Mouse (Mus musculus) CH12.LX (cell line): ENCODE results near the gene AW551984. TPM values are rescaled to one million over a fixed set of nuclear protein-coding genes. Genes with fewer than 3 reads are reported as not detected.

Experiments used
- DNase-seq: peaks from one replicate; pipeline ENCODE4 v3.0.0-alpha.2; 2013; ENCODE audit errors: extremely low read depth
- H3K27ac ChIP-seq: 2 replicates; pipeline ENCODE4 v1.5.1; 2012; ENCODE audit warnings: low read depth, mild to moderate bottlenecking, control low read depth, moderate library complexity; ENCODE audit not compliant: insufficient read depth
- H3K27me3 ChIP-seq: replicated peaks from 2 replicates; pipeline ENCODE3; 2012; ENCODE audit warnings: inconsistent platforms
- H3K36me3 ChIP-seq, 2 experiments: replicated peaks in 1 of 2; 2 replicates each; pipeline versions ENCODE3 to v1.6.1; 2012; ENCODE audit warnings: inconsistent platforms in 1 of 2, low read length in 1 of 2, mild to moderate bottlenecking in 1 of 2, mixed read lengths in 1 of 2, moderate library complexity in 1 of 2; ENCODE audit not compliant: control insufficient read depth in 1 of 2, insufficient read depth in 1 of 2
- H3K4me1 ChIP-seq, 2 experiments: 2 replicates each; pipeline ENCODE4 v1.6.1; 2012; ENCODE audit warnings: inconsistent platforms in 1 of 2, moderate library complexity in 1 of 2; ENCODE audit not compliant: insufficient read depth in 2 of 2, control insufficient read depth in 1 of 2
- H3K4me2 ChIP-seq: 2 replicates; pipeline ENCODE4 v1.6.1; 2012; ENCODE audit warnings: low read depth, mild to moderate bottlenecking, control low read depth; ENCODE audit not compliant: poor library complexity, insufficient read depth, severe bottlenecking
- H3K4me3 ChIP-seq, 3 experiments: fragments of 150-350 bp in 1 of 3; sonication (generic) in 1 of 3; replicated peaks in 1 of 3; 2 replicates each; pipeline versions ENCODE3 to v1.5.1; 2011 to 2012; ENCODE audit warnings: low read depth in 2 of 3, low read length in 2 of 3, mild to moderate bottlenecking in 2 of 3, moderate library complexity in 2 of 3, control low read depth in 1 of 3, improper control_type of control experiment in 1 of 3, inconsistent platforms in 1 of 3, mixed read lengths in 1 of 3; ENCODE audit not compliant: poor library complexity in 1 of 3
- H3K79me2 ChIP-seq: replicated peaks from 2 replicates; pipeline ENCODE4 v1.6.1; 2012; ENCODE audit warnings: mild to moderate bottlenecking, moderate library complexity; ENCODE audit not compliant: control insufficient read depth, poor library complexity, insufficient read depth, severe bottlenecking; ENCODE audit errors: extremely low read depth
- H3K9ac ChIP-seq: 2 replicates; pipeline ENCODE4 v1.6.1; 2012; ENCODE audit warnings: low read depth, mild to moderate bottlenecking, control low read depth, moderate library complexity; ENCODE audit not compliant: insufficient read depth
- H3K9me3 ChIP-seq: replicated peaks from 2 replicates; pipeline ENCODE3; 2012; ENCODE audit warnings: low read length, inconsistent platforms, mixed read lengths
- BHLHE40 ChIP-seq: IDR thresholded peaks from 2 replicates; pipeline ENCODE4 v1.6.1; 2011; ENCODE audit warnings: mild to moderate bottlenecking, low read depth, low read length, improper control_type of control experiment
- E2F4 ChIP-seq: IDR thresholded peaks from 2 replicates; pipeline ENCODE4 v1.6.1; 2011; ENCODE audit warnings: low read depth, low read length, improper control_type of control experiment; ENCODE audit not compliant: insufficient replicate concordance
- ELF1 ChIP-seq: IDR thresholded peaks from 2 replicates; pipeline ENCODE4 v1.6.1; 2014; ENCODE audit warnings: low read depth, mild to moderate bottlenecking, inconsistent platforms, low read length, improper control_type of control experiment
- EP300 ChIP-seq: IDR thresholded peaks from 2 replicates; pipeline ENCODE4 v1.6.1; 2011; ENCODE audit warnings: low read length, improper control_type of control experiment
- ETS1 ChIP-seq: conservative IDR thresholded peaks from 2 replicates; pipeline ENCODE4 v1.6.1; 2012; ENCODE audit warnings: low read depth, mild to moderate bottlenecking, inconsistent platforms, low read length, improper control_type of control experiment, moderate library complexity
- GABPA ChIP-seq: IDR thresholded peaks from 2 replicates; pipeline ENCODE4 v1.6.1; 2012; ENCODE audit warnings: low read depth, low read length, improper control_type of control experiment, inconsistent platforms; ENCODE audit not compliant: insufficient replicate concordance
- MAX ChIP-seq: IDR thresholded peaks from 2 replicates; pipeline ENCODE4 v1.6.1; 2011; ENCODE audit warnings: low read length, improper control_type of control experiment
- MAZ ChIP-seq: IDR thresholded peaks from 2 replicates; pipeline ENCODE4 v1.6.1; 2012; ENCODE audit warnings: low read depth, mild to moderate bottlenecking, inconsistent platforms, low read length, improper control_type of control experiment, moderate library complexity
- MXI1 ChIP-seq: IDR thresholded peaks from 2 replicates; pipeline ENCODE4 v1.6.1; 2011; ENCODE audit warnings: mild to moderate bottlenecking, low read depth, low read length, improper control_type of control experiment
- MYC ChIP-seq: IDR thresholded peaks from 2 replicates; pipeline ENCODE4 v1.6.1; 2011; ENCODE audit warnings: low read depth, mild to moderate bottlenecking, improper control_type of control experiment, low read length
- NELFE ChIP-seq: IDR thresholded peaks from 2 replicates; pipeline ENCODE4 v1.6.1; 2011; ENCODE audit warnings: low read depth, low read length, improper control_type of control experiment
- POLR2AphosphoS2 ChIP-seq: IDR thresholded peaks from 2 replicates; pipeline ENCODE4 v1.6.1; 2011; ENCODE audit warnings: low read depth, low read length, improper control_type of control experiment
- SMC3 ChIP-seq: IDR thresholded peaks from 2 replicates; pipeline ENCODE4 v1.6.1; 2011; ENCODE audit warnings: low read depth, low read length, improper control_type of control experiment
- TBP ChIP-seq: conservative IDR thresholded peaks from 2 replicates; pipeline ENCODE4 v1.6.1; 2011; ENCODE audit warnings: low read depth, low read length, improper control_type of control experiment
- TCF12 ChIP-seq: IDR thresholded peaks from 2 replicates; pipeline ENCODE4 v1.6.1; 2014; ENCODE audit warnings: low read depth, mild to moderate bottlenecking, inconsistent platforms, low read length, improper control_type of control experiment
- USF2 ChIP-seq: conservative IDR thresholded peaks from 2 replicates; pipeline ENCODE4 v1.6.1; 2011; ENCODE audit warnings: low read depth, low read length, improper control_type of control experiment
- ZKSCAN1 ChIP-seq: IDR thresholded peaks from 2 replicates; pipeline ENCODE4 v1.6.1; 2012; ENCODE audit warnings: low read depth, inconsistent platforms, low read length, improper control_type of control experiment, borderline replicate concordance
- dilution Hi-C: fragments of 300-500 bp; cut with MboI; formaldehyde crosslinking; loops from 2 replicates; pipeline ENCODE4 v1.14.3; 2020; ENCODE audit warnings: low sequenced_read_pairs; ENCODE audit not compliant: extremely low pct_unique_long_range_greater_than_20kb, extremely low pct_ligation_motif_present
- in situ Hi-C: fragments of 300-500 bp; cut with MboI; formaldehyde crosslinking; loops from 3 replicates; pipeline ENCODE4 v1.14.3; 2019; ENCODE audit warnings: low sequenced_read_pairs, low pct_ligation_motif_present, low pct_unique_long_range_greater_than_20kb, mixed read lengths
- polyA plus RNA-seq: library from polyadenylated mRNA; unstranded; fragments of >175 nt; gene quantifications from 2 replicates; pipeline ENCODE4 v1.2.1, GENCODE M21; 2012; ENCODE audit warnings: low read depth; ENCODE audit not compliant: insufficient read length
- total RNA-seq, 2 experiments: library from RNA; depleted of rRNA; stranded (reverse); fragments of 300-350 nt in 1 of 2; fragments of >200 nt in 1 of 2; gene quantifications; 2 replicates each; pipeline ENCODE4 v1.2.3; 2012 to 2014

Gene AW551984
- total and polyA plus RNA-seq, 3 experiments = not detected

DNA sequence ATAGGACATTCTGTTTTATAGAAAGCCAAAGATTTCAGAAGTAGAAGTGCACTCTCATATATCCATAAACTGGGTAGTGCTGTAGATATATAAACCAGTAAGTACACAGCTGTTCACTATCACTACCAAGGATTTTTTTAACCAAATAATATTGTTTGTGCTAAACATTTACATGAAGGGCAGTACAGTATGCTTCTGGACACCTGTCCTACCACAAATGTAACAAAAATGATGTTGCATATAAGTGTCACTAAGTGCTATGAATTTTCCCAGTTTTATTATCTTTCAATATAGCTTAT is 45.9 kb downstream of the AW551984 start:
- no peaks in the 10 kb centered on the region for H3K9me3 ChIP-seq
- no peak overlapping the region for H3K9ac ChIP-seq
- H3K27me3 ChIP-seq = no peaks in the 10 kb centered on the region
- H3K79me2 ChIP-seq = no peaks in the 10 kb centered on the region
- H3K36me3 ChIP-seq = no peaks in the 10 kb centered on the region
- dilution Hi-C loops = no loop called here
- in situ Hi-C loops = no loop called here
- no peaks in the 10 kb centered on the region for H3K4me1 ChIP-seq
- H3K4me2 ChIP-seq = no peak overlapping the region
- H3K27ac ChIP-seq = no peak overlapping the region
- no peak overlapping the region for H3K4me3 ChIP-seq
- no peak for DNase-seq
- TF ChIP-seq MAZ (no peak), MYC (no peak)

DNA sequence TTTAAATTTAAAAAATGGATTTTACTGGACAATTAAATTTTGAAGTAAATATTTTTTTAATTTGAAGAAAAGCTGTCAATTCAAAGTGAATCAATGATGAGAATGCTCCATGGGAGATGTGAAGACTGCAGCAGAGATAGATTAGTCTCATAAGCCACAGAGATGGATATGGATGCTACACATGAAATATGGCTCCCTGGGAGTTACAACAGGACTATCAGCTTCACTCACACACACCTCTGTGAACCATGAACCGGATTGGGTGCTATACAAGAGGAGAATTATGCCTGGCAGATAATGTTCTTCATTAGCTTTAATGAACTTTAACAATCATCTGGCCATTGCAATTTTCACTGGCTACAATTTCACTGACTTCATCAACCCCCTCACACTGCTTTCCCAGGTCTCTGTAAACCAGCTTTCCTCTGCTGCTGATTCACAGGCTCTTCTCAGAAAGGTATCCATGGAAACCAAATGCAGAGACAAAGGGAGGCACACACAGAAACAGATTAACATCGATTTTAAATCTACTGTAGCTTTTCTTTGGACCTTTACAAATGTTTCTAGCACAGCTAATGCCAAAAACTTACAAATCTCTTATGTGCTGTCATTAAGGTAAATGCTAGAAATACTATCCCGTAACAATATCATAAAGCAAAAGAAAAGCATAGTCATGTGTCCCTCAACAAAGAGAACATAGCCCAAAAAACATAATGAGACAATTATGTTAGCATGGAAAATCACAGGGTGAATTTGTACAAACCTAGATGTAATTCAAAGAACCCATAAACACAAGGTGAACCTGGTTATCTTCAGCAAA is 46.5 kb downstream of the AW551984 start:
- in situ Hi-C loops = no loop called here
- Histone ChIP-seq H3K4me2 (no peak overlapping the region), H3K4me1 (no peaks in the 10 kb centered on the region), H3K36me3 (no peaks in the 10 kb centered on the region), H3K9ac (no peak overlapping the region), H3K27me3 (no peaks in the 10 kb centered on the region), H3K79me2 (no peaks in the 10 kb centered on the region), H3K27ac (no peak overlapping the region), H3K4me3 (no peak overlapping the region), H3K9me3 (no peaks in the 10 kb centered on the region)
- dilution Hi-C loops = no loop called here
- no peak for DNase-seq
- TF ChIP-seq TBP (no peak), ZKSCAN1 (no peak), E2F4 (no peak), USF2 (no peak), ELF1 (no peak), MAX (no peak), MXI1 (no peak), POLR2AphosphoS2 (no peak), NELFE (no peak), EP300 (no peak), SMC3 (no peak), ETS1 (no peak), GABPA (no peak), TCF12 (no peak), BHLHE40 (no peak), MAZ (no peak)
- TF ChIP-seq, all 38 proteins: peak for 0
